ENCODE assay signal across 13 mouse cellular contexts in the genomic region with DNA sequence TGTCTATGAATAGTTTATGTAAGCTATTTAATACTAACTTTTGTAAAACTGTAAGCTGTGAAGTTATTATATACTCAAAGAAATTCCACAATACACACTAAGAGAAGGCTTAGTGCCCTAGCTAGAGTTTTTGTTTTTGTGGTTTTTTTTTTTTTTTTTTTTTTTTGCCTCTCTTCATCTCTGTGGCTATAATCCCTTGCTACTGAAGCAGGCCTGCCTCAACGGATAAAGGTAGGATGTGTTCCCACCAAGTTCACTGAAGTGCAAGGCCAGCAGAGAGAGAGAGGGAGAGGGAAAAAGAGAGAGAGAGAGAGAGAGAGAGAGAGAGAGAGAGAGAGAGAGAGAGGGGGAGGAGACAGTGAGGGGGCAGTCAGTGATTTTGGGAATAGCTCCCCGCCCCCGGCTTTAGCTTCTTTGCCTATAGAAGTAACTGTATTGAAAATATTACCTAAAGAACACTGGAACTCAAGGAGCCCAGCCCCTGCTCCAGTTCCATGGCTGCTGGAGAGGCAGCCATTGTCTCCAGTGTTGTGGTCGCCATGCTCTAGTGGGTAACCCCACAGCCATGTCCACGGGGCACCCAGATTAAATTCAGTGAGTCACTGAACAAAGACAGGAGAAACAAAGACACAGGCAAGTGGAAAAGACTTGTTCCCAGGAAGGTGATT. TPM values are rescaled to one million over a fixed set of nuclear protein-coding genes. Genes with fewer than 3 reads are reported as not detected.
DNase-seq lines count a peak whose midpoint lies in the region; ATAC-seq and TF ChIP-seq lines count a peak whose summit lies in the region.
"Had no signal": no experiment of that assay in that cellular context is flagged by ENCODE, and none has a peak within 500 bp of the region (broad histone marks: within the 10 kb centered on the region; RNA-seq: fewer than 3 reads in every experiment).

No protein-coding gene starts in this region.

- no peak overlapping the region for H3K4me2 ChIP-seq in forebrain, embryonic 11.5 days (ENCODE audit: low read depth, low read length, severe bottlenecking)
- H3K4me2 ChIP-seq in forebrain, postnatal 0 days (ENCODE audit: low read depth) = no peak overlapping the region
- H3K4me2 ChIP-seq: lung, embryonic 14.5 days had no signal

- H3K4me1 ChIP-seq in forebrain, embryonic 11.5 days (replicated peaks; ENCODE audit: control insufficient read depth, insufficient read depth, low read length) = peaks cover 4% of the 10 kb centered on the region
- H3K4me1 ChIP-seq in forebrain, postnatal 0 days (ENCODE audit: insufficient read depth) = no peaks in the 10 kb centered on the region

- peak overlapping the region; percentile 9; the same call in 1 of the 2 replicates for H3K27ac ChIP-seq in forebrain, embryonic 11.5 days (ENCODE audit: low read depth, low read length)
- H3K27ac ChIP-seq in forebrain, postnatal 0 days (ENCODE audit: low read depth, low read length) = no peak overlapping the region
- H3K27ac ChIP-seq in macrophage = peak overlapping the region; percentile 95
- H3K27ac ChIP-seq: heart, adult 2 months; layer of hippocampus, adult 2 months had no signal

- no peaks in the 10 kb centered on the region for H3K36me3 ChIP-seq in forebrain, embryonic 11.5 days (ENCODE audit: control insufficient read depth, insufficient read depth, low read length)
- H3K36me3 ChIP-seq in forebrain, postnatal 0 days (ENCODE audit: insufficient read depth) = no peaks in the 10 kb centered on the region
- peaks cover 14% of the 10 kb centered on the region for H3K36me3 ChIP-seq in macrophage (ENCODE audit: inconsistent target)

- H3K79me2 ChIP-seq in macrophage (ENCODE audit: inconsistent target) = peaks cover 93% of the 10 kb centered on the region

- ATAC-seq in forebrain, embryonic 11.5 days (replicated peaks; ENCODE audit: low FRiP score) = peak; percentile 91
- no peak for ATAC-seq in forebrain, postnatal 0 days

- TF ChIP-seq CTCF in forebrain, postnatal 0 days (IDR thresholded peaks at IDR 0.05; ENCODE audit: low read depth) = no peak

- DNase-seq in forebrain, embryonic 11.5 days (ENCODE audit: low spot score) = peak; percentile 61
- DNase-seq in forebrain, postnatal 0 days = no peak
- DNase-seq in B cell, adult 2 months = peak; percentile 47 to 60
- DNase-seq in embryo, embryonic 10.5 days (ENCODE audit: low spot score) = peak; percentile 30
- DNase-seq in thymus, postnatal 4 days = no peak
- no peak for DNase-seq in layer of hippocampus, adult 11-12 months (ENCODE audit: low spot score)
- DNase-seq in urinary bladder, postnatal 4 days (ENCODE audit: low spot score in 2 of 2) = no peak
- DNase-seq: cerebellum, postnatal 36 days; heart, adult 2 months; lung, embryonic 14.5 days; thymus, adult 18-20 months had no signal

- no peak overlapping the region for H3K9ac ChIP-seq in forebrain, embryonic 11.5 days (ENCODE audit: low read length)
- no peak overlapping the region for H3K9ac ChIP-seq in forebrain, postnatal 0 days
- H3K9ac ChIP-seq: lung, embryonic 14.5 days had no signal

- 29% methylated on average over 5 of the region's 5 CpGs for WGBS in forebrain, embryonic 11.5 days
- WGBS in forebrain, postnatal 0 days = 25% methylated on average over 5 of the region's 5 CpGs
- 70% methylated on average over 4 of the region's 5 CpGs for WGBS in macrophage (ENCODE audit: missing documents)

- H3K9me3 ChIP-seq in forebrain, embryonic 11.5 days (ENCODE audit: control insufficient read depth, low read length) = no peaks in the 10 kb centered on the region
- H3K9me3 ChIP-seq in forebrain, postnatal 0 days (ENCODE audit: low read length) = no peaks in the 10 kb centered on the region

- no peaks in the 10 kb centered on the region for H3K27me3 ChIP-seq in forebrain, embryonic 11.5 days (ENCODE audit: control insufficient read depth, insufficient read depth, low read length)
- no peaks in the 10 kb centered on the region for H3K27me3 ChIP-seq in forebrain, postnatal 0 days (ENCODE audit: insufficient read depth, low read length)

- H3K4me3 ChIP-seq in forebrain, embryonic 11.5 days (ENCODE audit: low read depth, low read length) = no peak overlapping the region
- no peak overlapping the region for H3K4me3 ChIP-seq in forebrain, postnatal 0 days (ENCODE audit: low read depth, low read length)
- H3K4me3 ChIP-seq in macrophage (ENCODE audit: inconsistent target) = peak overlapping the region; percentile 63; the same call in 1 of the 2 replicates
- H3K4me3 ChIP-seq: heart, adult 2 months; layer of hippocampus, adult 2 months had no signal

RNA-seq across cellular contexts. Expression of a gene that starts 4.5 kb away (rescaled TPM):
- polyA plus RNA-seq in forebrain, embryonic 11.5 days (2014; fragmentation: Nextera tagmentation; extraction: Ambion mirVana) = 4.8 and 5.1 TPM in 2 replicates
- 2.6 and 3.6 TPM in 2 replicates for total RNA-seq in forebrain, postnatal 0 days (2014; rRNA removed)
- 3.4 and 4.5 TPM in 2 replicates for polyA plus RNA-seq in forebrain, postnatal 0 days (2015; fragmentation: Nextera tagmentation; extraction: Ambion mirVana)
- total RNA-seq in macrophage (2018; cell fraction: chromatin; rRNA removed) = 1,000 to 10,000 TPM in 3 of 26 experiments, 100 to 1,000 TPM in 23; 104 to 1,343 (median 734) TPM
- 100 to 1,000 TPM; 121 to 274 (median 204) TPM for total RNA-seq in macrophage (2018; cell fraction: cytosol; rRNA removed)
- 1,000 to 10,000 TPM in 1 of 26 experiments, 100 to 1,000 TPM in 25; 198 to 1,087 (median 535) TPM for total RNA-seq in macrophage (2018; cell fraction: nucleus; rRNA removed)
- polyA plus RNA-seq in macrophage (2018) = 160 to 320 TPM (median 215 TPM) in 3 replicates

Comparison
In these comparisons a context has a peak if more than half of its experiments do, and no peak if none do; other contexts are left out.
1. DNase-seq: peak in forebrain, embryonic 11.5 days (single experiment), B cell, adult 2 months (2 of 2) and embryo, embryonic 10.5 days (single experiment); none in forebrain, postnatal 0 days (single experiment), thymus, postnatal 4 days (single experiment), layer of hippocampus, adult 11-12 months (single experiment) and urinary bladder, postnatal 4 days (0 of 2).
2. RNA of a gene that starts 4.5 kb away (polyA plus RNA-seq): 160 to 320 TPM in macrophage; 4.8 to 5.1 TPM in forebrain, embryonic 11.5 days and 3.4 to 4.5 TPM in forebrain, postnatal 0 days; every median in the first group is over 10 times any median in the second.